Mouse (Mus musculus): ENCODE measurements around the gene Pnpo. TPM values are rescaled to one million over a fixed set of nuclear protein-coding genes. Genes with fewer than 3 reads are reported as not detected.
A peak's percentile ranks its signal among the peaks of the same experiment; 100 is the strongest.

Gene Pnpo
- total and polyA plus RNA-seq, 2 experiments from 2014 or later: 37.2 to 38.3 TPM

GRCm38 (mm10) chr11:96982859-96983258, 39.1 kb upstream of the Pnpo start, which contains the start of gene Sp2:
Gene Sp2 (minus strand): TSS chr11:96982959.
- Histone ChIP-seq H3K9me3 (ENCODE audit: low read length) (no peaks in the 10 kb centered on the region), H3K36me3 (ENCODE audit: insufficient read depth, low read length) (no peaks in the 10 kb centered on the region), H3K27ac (no peak within 1 kb of the TSS), H3K27me3 (ENCODE audit: insufficient read depth, low read length) (0 out of 2 replicates have a peak, but pooled peaks cover 5% of the 10 kb centered on the region), H3K4me2 (ENCODE audit: low read depth, low read length) (no peak within 1 kb of the TSS), H3K4me1 (ENCODE audit: insufficient read depth, low read length) (peaks cover 3% of the 10 kb centered on the region; the same call in 1 of the 2 replicates), H3K4me3 (ENCODE audit: low read length) (no peak within 1 kb of the TSS), H3K9ac (replicated peaks; ENCODE audit: low read length) (no peak within 1 kb of the TSS)
- WGBS: 73% methylated on average over 7 of the region's 7 CpGs
- DNase-seq (ENCODE audit: low spot score) (no peak), ATAC-seq (no peak)
- TF ChIP-seq CTCF (IDR thresholded peaks at IDR 0.05; ENCODE audit: low read depth): no peak

GRCm38 (mm10) chr11:96982355-96982754, 38.6 kb upstream of the Pnpo start:
- ATAC-seq (no peak), DNase-seq (ENCODE audit: low spot score) (peak; percentile 89)
- Histone ChIP-seq H3K4me2 (ENCODE audit: low read depth, low read length) (no peak overlapping the region), H3K4me3 (ENCODE audit: low read length) (no peak overlapping the region), H3K9ac (replicated peaks; ENCODE audit: low read length) (no peak overlapping the region), H3K36me3 (ENCODE audit: insufficient read depth, low read length) (no peaks in the 10 kb centered on the region), H3K9me3 (ENCODE audit: low read length) (no peaks in the 10 kb centered on the region), H3K4me1 (ENCODE audit: insufficient read depth, low read length) (no peaks in the 10 kb centered on the region), H3K27me3 (ENCODE audit: insufficient read depth, low read length) (0 out of 2 replicates have a peak, but pooled peaks cover 5% of the 10 kb centered on the region), H3K27ac (no peak overlapping the region)
- WGBS: 3% methylated on average over 7 of the region's 7 CpGs
- TF ChIP-seq CTCF (IDR thresholded peaks at IDR 0.05; ENCODE audit: low read depth): peak; percentile 96

DNA sequence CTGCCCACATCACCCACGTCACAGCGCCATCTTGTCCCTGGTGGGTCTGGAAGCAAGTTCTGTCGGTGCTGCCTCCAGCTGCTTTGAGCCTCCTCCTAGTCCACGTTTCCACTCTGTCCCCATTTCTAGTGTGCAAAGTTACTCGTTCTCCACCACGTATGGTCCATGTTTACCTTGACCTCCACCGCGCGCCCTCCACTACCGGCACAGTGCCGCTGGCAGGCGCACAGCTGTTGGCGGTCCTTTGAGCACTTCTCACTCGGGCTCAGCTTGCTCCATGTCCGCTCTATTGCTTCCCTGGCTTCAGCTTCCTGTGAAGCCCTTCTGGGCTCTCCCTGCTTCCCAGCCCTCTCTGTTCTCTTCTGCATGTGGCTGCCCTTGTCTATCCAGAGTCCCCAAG, 37.7 kb upstream of the Pnpo start:
- WGBS: 80% methylated on average over 15 of the region's 15 CpGs
- H3K27me3 ChIP-seq (ENCODE audit: insufficient read depth, low read length): 0 out of 2 replicates have a peak, but pooled peaks cover 5% of the 10 kb centered on the region
- no peak overlapping the region for H3K4me2 ChIP-seq (ENCODE audit: low read depth, low read length)
- no peak overlapping the region for H3K27ac ChIP-seq
- H3K4me3 ChIP-seq (ENCODE audit: low read length): no peak overlapping the region
- DNase-seq (ENCODE audit: low spot score): no peak
- no peaks in the 10 kb centered on the region for H3K4me1 ChIP-seq (ENCODE audit: insufficient read depth, low read length)
- H3K36me3 ChIP-seq (ENCODE audit: insufficient read depth, low read length): no peaks in the 10 kb centered on the region
- H3K9me3 ChIP-seq (ENCODE audit: low read length): no peaks in the 10 kb centered on the region
- H3K9ac ChIP-seq (replicated peaks; ENCODE audit: low read length): no peak overlapping the region
- TF ChIP-seq CTCF (IDR thresholded peaks at IDR 0.05; ENCODE audit: low read depth): no peak
- ATAC-seq: no peak

DNA sequence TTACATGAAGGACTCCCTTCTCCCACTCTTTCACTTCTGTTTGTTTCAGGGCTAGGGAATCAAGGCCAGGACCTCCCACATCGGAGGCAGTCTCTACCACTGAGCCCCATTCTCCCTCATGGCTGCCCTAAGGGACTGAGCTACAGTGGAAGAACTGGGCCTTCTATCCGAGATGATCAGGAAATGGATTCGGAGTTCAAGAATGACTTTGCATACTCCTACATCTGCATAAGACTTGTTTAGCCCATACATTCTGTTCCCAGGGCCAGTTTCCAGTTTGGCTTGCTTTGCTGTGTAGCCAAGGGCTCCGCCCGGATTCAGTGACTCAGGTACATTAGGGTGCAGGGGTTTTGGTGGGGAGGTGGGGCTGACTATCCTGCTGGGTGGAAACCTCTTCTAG, 36.2 kb upstream of the Pnpo start:
- DNase-seq (ENCODE audit: low spot score) (no peak), ATAC-seq (no peak)
- Histone ChIP-seq H3K9ac (replicated peaks; ENCODE audit: low read length) (no peak overlapping the region), H3K36me3 (ENCODE audit: insufficient read depth, low read length) (no peaks in the 10 kb centered on the region), H3K4me1 (ENCODE audit: insufficient read depth, low read length) (peaks cover 6% of the 10 kb centered on the region), H3K9me3 (ENCODE audit: low read length) (no peaks in the 10 kb centered on the region), H3K27ac (no peak overlapping the region), H3K4me2 (ENCODE audit: low read depth, low read length) (no peak overlapping the region), H3K4me3 (ENCODE audit: low read length) (no peak overlapping the region), H3K27me3 (ENCODE audit: insufficient read depth, low read length) (no peaks in the 10 kb centered on the region)
- WGBS: 77% methylated on average over 5 of the region's 5 CpGs
- TF ChIP-seq CTCF (IDR thresholded peaks at IDR 0.05; ENCODE audit: low read depth): no peak

DNA sequence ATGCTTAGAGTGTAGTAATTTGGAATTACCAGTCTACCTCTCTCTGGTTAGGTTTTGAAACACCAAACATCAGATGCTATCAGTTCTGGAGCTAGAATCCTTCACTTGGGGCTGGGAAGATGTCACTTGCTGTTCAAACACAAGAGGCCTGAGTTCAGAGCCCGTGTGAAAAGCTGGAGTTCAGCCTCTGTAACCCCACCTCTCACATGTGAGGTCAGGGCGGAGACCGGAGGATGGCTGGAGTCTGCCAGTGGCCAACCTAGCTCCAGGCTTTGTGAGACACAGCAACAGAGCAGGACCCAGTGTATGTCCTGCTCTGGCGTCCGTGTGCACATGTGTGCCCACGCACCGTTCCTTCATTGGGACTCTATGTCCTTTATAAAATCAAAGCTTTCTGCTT, 35.5 kb upstream of the Pnpo start:
- Histone ChIP-seq H3K27me3 (ENCODE audit: insufficient read depth, low read length) (no peaks in the 10 kb centered on the region), H3K4me3 (ENCODE audit: low read length) (no peak overlapping the region), H3K4me1 (ENCODE audit: insufficient read depth, low read length) (peaks cover 6% of the 10 kb centered on the region), H3K36me3 (ENCODE audit: insufficient read depth, low read length) (no peaks in the 10 kb centered on the region), H3K27ac (no peak overlapping the region), H3K4me2 (ENCODE audit: low read depth, low read length) (no peak overlapping the region), H3K9me3 (ENCODE audit: low read length) (no peaks in the 10 kb centered on the region), H3K9ac (replicated peaks; ENCODE audit: low read length) (no peak overlapping the region)
- 86% methylated on average over 7 of the region's 7 CpGs for WGBS
- ATAC-seq (no peak), DNase-seq (ENCODE audit: low spot score) (no peak)
- TF ChIP-seq CTCF (IDR thresholded peaks at IDR 0.05; ENCODE audit: low read depth): no peak

GRCm38 (mm10) chr11:96978401-96979246, 34.8 kb upstream of the Pnpo start:
- WGBS: 29% methylated on average over 17 of the region's 17 CpGs
- Histone ChIP-seq H3K9me3 (ENCODE audit: low read length) (no peaks in the 10 kb centered on the region), H3K4me3 (ENCODE audit: low read length) (peak overlapping the region; percentile 61), H3K4me2 (ENCODE audit: low read depth, low read length) (peak overlapping the region; percentile 87), H3K36me3 (ENCODE audit: insufficient read depth, low read length) (no peaks in the 10 kb centered on the region), H3K27me3 (ENCODE audit: insufficient read depth, low read length) (no peaks in the 10 kb centered on the region), H3K27ac (peak overlapping the region; percentile 82), H3K4me1 (ENCODE audit: insufficient read depth, low read length) (peaks cover 6% of the 10 kb centered on the region), H3K9ac (replicated peaks; ENCODE audit: low read length) (peak overlapping the region; percentile 56)
- DNase-seq (ENCODE audit: low spot score) (no peak), ATAC-seq (no peak)
- TF ChIP-seq CTCF (IDR thresholded peaks at IDR 0.05; ENCODE audit: low read depth): no peak

All from hindbrain, postnatal 0 days (tissue).